Mouse (Mus musculus) urinary bladder, postnatal 14 days (tissue): Measurements from ENCODE around the gene Ggta1.
"Not testable (repeated sequence)": the region's sequence is repeated elsewhere in the genome, so short reads cannot be mapped to it uniquely, and the experiment has no call there.

Source experiments
- DNase-seq: peaks from one replicate; pipeline ENCODE4 v3.0.0; 2021; ENCODE audit warnings: low spot score

Gene Ggta1

GRCm38 (mm10) chr2:35460378-35460880 is 2.6 kb downstream of the Ggta1 start:
- no peak for DNase-seq

GRCm38 (mm10) chr2:35459316-35459715 is 3.7 kb downstream of the Ggta1 start:
- no peak for DNase-seq

GRCm38 (mm10) chr2:35458421-35458820 is 4.6 kb downstream of the Ggta1 start:
- DNase-seq = no peak

GRCm38 (mm10) chr2:35453736-35454135 is 9.3 kb downstream of the Ggta1 start:
- no peak for DNase-seq

- DNase-seq = not testable (repeated sequence)
Observed at GRCm38 (mm10) chr2:35452695-35453094, 10.3 kb downstream of the Ggta1 start.

- no peak for DNase-seq
Observed at GRCm38 (mm10) chr2:35451484-35452050, 11.5 kb downstream of the Ggta1 start.

GRCm38 (mm10) chr2:35450856-35451255 is 12.2 kb downstream of the Ggta1 start:
- no peak for DNase-seq

GRCm38 (mm10) chr2:35449687-35450622 is 13.1 kb downstream of the Ggta1 start:
- DNase-seq = no peak

GRCm38 (mm10) chr2:35448914-35449670 is 13.9 kb downstream of the Ggta1 start:
- no peak for DNase-seq

- DNase-seq = no peak
Observed at GRCm38 (mm10) chr2:35448215-35448913, 14.7 kb downstream of the Ggta1 start.

- DNase-seq = no peak
Observed at GRCm38 (mm10) chr2:35447453-35447852, 15.6 kb downstream of the Ggta1 start.

- no peak for DNase-seq
Observed at GRCm38 (mm10) chr2:35446798-35447197, 16.2 kb downstream of the Ggta1 start.

GRCm38 (mm10) chr2:35446300-35446699 is 16.7 kb downstream of the Ggta1 start:
- DNase-seq = no peak

- peak; percentile 70 for DNase-seq
Observed at GRCm38 (mm10) chr2:35445610-35446009, 17.4 kb downstream of the Ggta1 start.

GRCm38 (mm10) chr2:35444764-35445262 is 18.2 kb downstream of the Ggta1 start:
- DNase-seq = no peak

GRCm38 (mm10) chr2:35443981-35444763 is 18.9 kb downstream of the Ggta1 start:
- peak; percentile 47 for DNase-seq

- no peak for DNase-seq
Observed at GRCm38 (mm10) chr2:35443325-35443724, 19.7 kb downstream of the Ggta1 start.

GRCm38 (mm10) chr2:35442079-35442478 is 21.0 kb downstream of the Ggta1 start:
- DNase-seq = peak; percentile 59

GRCm38 (mm10) chr2:35441419-35441818 is 21.6 kb downstream of the Ggta1 start:
- no peak for DNase-seq

- DNase-seq = no peak
Observed at GRCm38 (mm10) chr2:35440480-35440879, 22.6 kb downstream of the Ggta1 start.

- DNase-seq = no peak
Observed at GRCm38 (mm10) chr2:35437796-35438195, 25.2 kb downstream of the Ggta1 start.
